Mouse (Mus musculus): ENCODE data around the gene Dcun1d3. TPM values are rescaled to one million over a fixed set of nuclear protein-coding genes. Genes with fewer than 3 reads are reported as not detected.

Dcun1d3 gene
- total and polyA plus RNA-seq, 3 experiments: 3.2 to 5.2 (median 4.2) TPM

DNA sequence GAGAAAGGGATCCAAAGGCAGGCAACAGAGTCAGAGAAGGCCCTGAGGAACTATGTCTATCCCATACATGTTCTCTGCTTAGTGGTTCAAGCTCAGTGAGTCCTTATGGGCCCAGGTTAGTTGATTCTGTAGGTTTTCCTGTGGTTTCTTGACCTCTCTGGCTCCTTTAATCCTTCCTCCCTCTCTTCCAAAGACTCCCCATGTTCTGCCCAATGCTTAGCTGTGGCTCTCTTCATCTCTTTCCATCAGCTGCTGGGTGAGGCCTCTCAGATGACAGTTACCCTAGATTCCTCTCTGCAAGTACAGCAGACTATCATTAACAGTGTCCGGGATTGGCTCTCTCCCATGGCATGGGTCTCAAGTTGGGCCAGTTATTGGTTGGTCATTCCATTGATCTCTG, 60.7 kb downstream of the Dcun1d3 start:
- no peak overlapping the region for H3K27ac ChIP-seq (ENCODE audit: insufficient read depth, low read depth)
- peaks cover 2 to 26% of the 10 kb centered on the region in 2 experiments for H3K36me3 ChIP-seq (replicated peaks in 1 of 2; ENCODE audit: control insufficient read depth in 1 of 2, insufficient read depth in 1 of 2, low read length in 1 of 2)
- H3K9ac ChIP-seq (ENCODE audit: insufficient read depth, low read depth): no peak overlapping the region
- dilution Hi-C loops (cut with MboI; ENCODE audit: extremely low pct_ligation_motif_present, extremely low pct_unique_long_range_greater_than_20kb, low sequenced_read_pairs) (no loop called here), in situ Hi-C loops (cut with MboI; ENCODE audit: low pct_ligation_motif_present, low pct_unique_long_range_greater_than_20kb, low sequenced_read_pairs) (no loop called here)
- TF ChIP-seq TCF12 (IDR thresholded peaks at IDR 0.05; ENCODE audit: low read depth, low read length) (no peak), ETS1 (conservative IDR thresholded peaks at IDR 0.05; ENCODE audit: low read depth, low read length) (no peak), PAX5 (IDR thresholded peaks at IDR 0.05; ENCODE audit: low read length) (no peak), NELFE (IDR thresholded peaks at IDR 0.05; ENCODE audit: low read depth, low read length) (no peak)
- no peak overlapping the region for H3K4me2 ChIP-seq (ENCODE audit: insufficient read depth, low read depth, poor library complexity, severe bottlenecking)
- no peaks in the 10 kb centered on the region for H3K27me3 ChIP-seq (replicated peaks)
- no peaks in the 10 kb centered on the region for H3K79me2 ChIP-seq (replicated peaks; ENCODE audit: control insufficient read depth, extremely low read depth, insufficient read depth, poor library complexity, severe bottlenecking)
- no peaks in the 10 kb centered on the region for H3K9me3 ChIP-seq (replicated peaks; ENCODE audit: low read length)
- H3K4me1 ChIP-seq (ENCODE audit: control insufficient read depth in 1 of 2, insufficient read depth in 2 of 2): peaks cover 0 to 5% of the 10 kb centered on the region in 2 experiments; a peak in 1 of 4 replicates
- no peak overlapping the region for H3K4me3 ChIP-seq (replicated peaks in 1 of 3; ENCODE audit: low read depth in 2 of 3, low read length in 2 of 3, poor library complexity in 1 of 3)
- DNase-seq (ENCODE audit: extremely low read depth): no peak

DNA sequence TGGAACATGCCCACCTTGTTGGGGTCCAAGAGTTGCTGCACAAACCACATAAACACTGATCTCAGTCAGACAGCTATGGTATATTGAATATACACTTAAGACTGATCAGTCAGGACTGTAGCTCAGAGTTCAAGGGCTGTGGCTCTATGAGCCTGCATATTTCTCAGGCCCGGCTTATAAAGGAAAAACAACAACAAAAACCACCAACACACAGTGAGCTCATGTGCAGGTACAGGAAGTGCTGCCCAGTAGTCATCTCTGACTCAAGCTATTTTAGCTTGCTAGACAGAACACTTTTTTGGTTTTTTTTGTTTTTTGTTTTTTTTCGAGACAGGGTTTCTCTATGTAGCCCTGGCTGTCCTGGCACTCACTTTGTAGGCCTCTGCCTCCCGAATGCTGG, 87.4 kb downstream of the Dcun1d3 start:
- no peaks in the 10 kb centered on the region for H3K27me3 ChIP-seq (replicated peaks)
- no peak overlapping the region for H3K9ac ChIP-seq (ENCODE audit: insufficient read depth, low read depth)
- H3K79me2 ChIP-seq (replicated peaks; ENCODE audit: control insufficient read depth, extremely low read depth, insufficient read depth, poor library complexity, severe bottlenecking): no peaks in the 10 kb centered on the region
- dilution Hi-C loops (cut with MboI; ENCODE audit: extremely low pct_ligation_motif_present, extremely low pct_unique_long_range_greater_than_20kb, low sequenced_read_pairs): no loop called here
- no peaks in the 10 kb centered on the region for H3K9me3 ChIP-seq (replicated peaks; ENCODE audit: low read length)
- H3K4me3 ChIP-seq (replicated peaks in 1 of 3; ENCODE audit: low read depth in 2 of 3, low read length in 2 of 3, poor library complexity in 1 of 3): no peak overlapping the region
- H3K4me1 ChIP-seq (ENCODE audit: control insufficient read depth in 1 of 2, insufficient read depth in 2 of 2): no peaks in the 10 kb centered on the region
- no peak overlapping the region for H3K27ac ChIP-seq (ENCODE audit: insufficient read depth, low read depth)
- no peak for DNase-seq (ENCODE audit: extremely low read depth)
- H3K4me2 ChIP-seq (ENCODE audit: insufficient read depth, low read depth, poor library complexity, severe bottlenecking): no peak overlapping the region
- H3K36me3 ChIP-seq (replicated peaks in 1 of 2; ENCODE audit: control insufficient read depth in 1 of 2, insufficient read depth in 1 of 2, low read length in 1 of 2): peaks cover 17 to 65% of the 10 kb centered on the region in 2 experiments
- TF ChIP-seq ETS1 (conservative IDR thresholded peaks at IDR 0.05; ENCODE audit: low read depth, low read length) (no peak), SIN3A (IDR thresholded peaks at IDR 0.05; ENCODE audit: low read length) (no peak), JUN (IDR thresholded peaks at IDR 0.05; ENCODE audit: insufficient read depth, low read depth, low read length) (no peak), MAX (IDR thresholded peaks at IDR 0.05; ENCODE audit: low read length) (no peak), MAZ (IDR thresholded peaks at IDR 0.05; ENCODE audit: low read depth, low read length) (no peak), GABPA (IDR thresholded peaks at IDR 0.05; ENCODE audit: insufficient replicate concordance, low read depth, low read length) (no peak), MXI1 (IDR thresholded peaks at IDR 0.05; ENCODE audit: low read depth, low read length) (no peak), POLR2AphosphoS2 (IDR thresholded peaks at IDR 0.05; ENCODE audit: low read depth, low read length) (no peak), USF1 (IDR thresholded peaks at IDR 0.05; ENCODE audit: low read depth, low read length) (no peak), ELF1 (IDR thresholded peaks at IDR 0.05; ENCODE audit: low read depth, low read length) (no peak)
- in situ Hi-C loops (cut with MboI; ENCODE audit: low pct_ligation_motif_present, low pct_unique_long_range_greater_than_20kb, low sequenced_read_pairs): no loop called here

DNA sequence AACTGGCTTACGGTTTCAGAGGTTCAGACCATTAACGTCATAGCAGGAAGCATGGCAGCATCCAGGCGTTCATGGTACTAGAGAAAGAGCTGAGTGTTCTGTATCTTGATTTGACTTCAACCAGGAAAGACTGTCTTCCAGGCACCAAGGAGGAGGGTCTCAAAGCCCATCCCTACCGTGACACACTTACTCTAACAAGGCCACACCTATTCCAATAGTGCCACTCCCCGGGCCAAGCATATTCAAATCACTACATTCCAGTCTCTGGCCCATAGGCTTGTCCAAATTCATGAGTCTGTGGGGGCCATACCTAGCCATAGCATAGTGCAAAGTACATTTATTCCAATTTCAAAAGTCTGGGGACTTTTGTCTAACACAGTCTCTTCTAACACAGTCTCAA, 88.7 kb downstream of the Dcun1d3 start:
- no peak for TF ChIP-seq SIN3A (IDR thresholded peaks at IDR 0.05; ENCODE audit: low read length)
- no peak for TF ChIP-seq MAZ (IDR thresholded peaks at IDR 0.05; ENCODE audit: low read depth, low read length)
- no peak for TF ChIP-seq MAFK (IDR thresholded peaks at IDR 0.05; ENCODE audit: insufficient replicate concordance, low read length)
- no peak for TF ChIP-seq POLR2AphosphoS2 (IDR thresholded peaks at IDR 0.05; ENCODE audit: low read depth, low read length)
- no peak for TF ChIP-seq EP300 (IDR thresholded peaks at IDR 0.05; ENCODE audit: low read length)
- TF ChIP-seq RCOR1 (conservative IDR thresholded peaks at IDR 0.05; ENCODE audit: low read depth, low read length): no peak
- no peak for TF ChIP-seq JUND (conservative IDR thresholded peaks at IDR 0.05; ENCODE audit: low read depth, low read length)
- TF ChIP-seq POLR2A (IDR thresholded peaks at IDR 0.05; ENCODE audit: low read depth, low read length): no peak
- H3K4me2 ChIP-seq (ENCODE audit: insufficient read depth, low read depth, poor library complexity, severe bottlenecking): no peak overlapping the region
- no peak overlapping the region for H3K27ac ChIP-seq (ENCODE audit: insufficient read depth, low read depth)
- H3K4me3 ChIP-seq (replicated peaks in 1 of 3; ENCODE audit: low read depth in 2 of 3, low read length in 2 of 3, poor library complexity in 1 of 3): no peak overlapping the region
- no peaks in the 10 kb centered on the region for H3K27me3 ChIP-seq (replicated peaks)
- in situ Hi-C loops (cut with MboI; ENCODE audit: low pct_ligation_motif_present, low pct_unique_long_range_greater_than_20kb, low sequenced_read_pairs) (no loop called here), dilution Hi-C loops (cut with MboI; ENCODE audit: extremely low pct_ligation_motif_present, extremely low pct_unique_long_range_greater_than_20kb, low sequenced_read_pairs) (no loop called here)
- H3K9ac ChIP-seq (ENCODE audit: insufficient read depth, low read depth): no peak overlapping the region
- DNase-seq (ENCODE audit: extremely low read depth): no peak
- H3K79me2 ChIP-seq (replicated peaks; ENCODE audit: control insufficient read depth, extremely low read depth, insufficient read depth, poor library complexity, severe bottlenecking): no peaks in the 10 kb centered on the region
- H3K36me3 ChIP-seq (replicated peaks in 1 of 2; ENCODE audit: control insufficient read depth in 1 of 2, insufficient read depth in 1 of 2, low read length in 1 of 2): peaks cover 17 to 57% of the 10 kb centered on the region in 2 experiments
- H3K4me1 ChIP-seq (ENCODE audit: control insufficient read depth in 1 of 2, insufficient read depth in 2 of 2): no peaks in the 10 kb centered on the region
- H3K9me3 ChIP-seq (replicated peaks; ENCODE audit: low read length): no peaks in the 10 kb centered on the region
